Mouse (Mus musculus): ENCODE results near the gene Hgd.

The Hgd gene

GRCm38 (mm10) chr16:37663643-37664459 lies 83.9 kb downstream of the Hgd start:
- DNase-seq (ENCODE audit: low read depth in 2 of 2, low spot score in 2 of 2): no peak

GRCm38 (mm10) chr16:37665394-37665935 lies 85.5 kb downstream of the Hgd start:
- DNase-seq (ENCODE audit: low read depth in 2 of 2, low spot score in 2 of 2): no peak

DNA sequence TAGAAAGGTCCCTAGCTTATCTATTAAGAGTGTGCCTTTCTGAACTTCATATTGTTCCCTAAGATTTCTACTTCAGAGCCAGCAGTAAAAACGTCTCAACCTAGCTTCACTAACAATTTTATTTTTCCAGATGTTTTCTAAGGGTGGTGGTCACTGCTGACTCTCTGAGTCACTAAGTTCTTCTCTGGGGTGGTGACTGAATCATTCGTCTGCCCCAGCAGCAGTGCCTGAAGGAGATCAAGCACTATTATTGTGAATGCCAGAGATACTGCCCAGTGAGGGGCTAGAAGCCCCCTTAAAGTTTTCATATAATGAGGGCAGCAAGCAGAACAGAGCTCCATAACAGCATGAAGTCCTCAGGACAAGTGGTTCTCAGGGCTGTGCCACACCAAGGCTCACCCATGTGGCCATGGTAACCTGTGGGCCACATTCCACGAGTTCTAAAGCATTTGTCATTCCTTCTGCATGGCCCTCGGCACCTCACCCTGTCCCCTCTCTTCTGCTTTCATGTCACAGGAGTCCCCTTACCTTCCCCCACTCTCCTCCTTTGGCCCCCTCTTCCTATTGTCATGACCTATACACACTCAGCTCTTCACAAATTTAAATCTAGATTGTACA lies 90.8 kb downstream of the Hgd start:
- no peak for DNase-seq (ENCODE audit: low read depth in 2 of 2, low spot score in 2 of 2)

DNA sequence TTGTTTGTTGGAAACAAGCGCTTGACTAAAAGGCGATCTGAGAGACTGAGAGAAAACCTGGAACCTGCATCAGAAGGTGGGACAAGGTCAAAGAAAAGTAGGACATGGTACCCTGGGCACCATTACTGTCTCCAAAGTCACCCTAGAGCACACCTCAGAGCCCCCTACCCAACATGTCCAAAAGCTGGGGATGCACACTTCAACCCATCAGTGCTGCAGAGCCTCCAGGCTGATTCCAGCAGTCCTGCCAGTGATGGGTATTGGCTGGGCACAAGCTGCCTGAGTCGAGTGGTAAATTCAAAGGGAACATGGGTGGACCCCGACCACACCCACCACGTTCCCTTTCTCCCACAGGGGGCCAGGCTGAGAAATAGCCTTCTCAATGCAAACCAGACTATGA lies 95.4 kb downstream of the Hgd start:
- DNase-seq (ENCODE audit: low read depth in 2 of 2, low spot score in 2 of 2): no peak

DNA sequence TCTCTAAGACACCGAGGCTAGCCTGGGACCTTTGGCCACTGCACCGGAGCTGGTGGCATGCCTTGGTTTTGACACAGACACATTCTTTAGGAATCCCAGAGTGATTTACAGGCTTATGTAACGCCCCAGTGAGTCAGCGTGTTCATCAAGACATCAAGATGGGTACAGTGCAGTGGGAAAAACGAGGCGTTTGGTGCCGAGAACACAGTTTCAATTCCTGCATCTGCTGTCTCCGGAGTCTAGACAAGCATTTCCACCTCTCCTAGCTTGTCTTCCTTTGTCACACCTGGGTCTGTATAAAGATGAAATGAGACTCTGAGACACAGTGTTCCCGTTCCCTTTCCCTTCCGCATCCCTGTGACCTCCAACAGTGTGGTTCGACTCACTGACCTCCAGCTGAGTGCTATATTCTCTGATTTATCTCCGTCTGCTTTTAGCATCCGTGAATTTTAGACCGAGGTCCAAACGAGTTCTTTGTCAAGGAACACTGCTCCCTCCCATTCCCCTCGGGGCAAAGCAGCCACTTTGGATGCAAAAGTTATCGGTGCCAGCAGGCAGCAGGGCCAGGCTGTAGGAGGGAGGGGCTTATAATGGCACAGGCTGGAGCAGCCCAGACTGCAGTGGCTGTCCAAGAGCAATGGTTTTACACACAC lies 96.2 kb downstream of the Hgd start:
- no peak for DNase-seq (ENCODE audit: low read depth in 2 of 2, low spot score in 2 of 2)

GRCm38 (mm10) chr16:37676677-37677072 lies 96.7 kb downstream of the Hgd start:
- DNase-seq (ENCODE audit: low read depth in 2 of 2, low spot score in 2 of 2): no peak

GRCm38 (mm10) chr16:37677586-37677985 lies 97.6 kb downstream of the Hgd start:
- no peak for DNase-seq (ENCODE audit: low read depth in 2 of 2, low spot score in 2 of 2)

DNA sequence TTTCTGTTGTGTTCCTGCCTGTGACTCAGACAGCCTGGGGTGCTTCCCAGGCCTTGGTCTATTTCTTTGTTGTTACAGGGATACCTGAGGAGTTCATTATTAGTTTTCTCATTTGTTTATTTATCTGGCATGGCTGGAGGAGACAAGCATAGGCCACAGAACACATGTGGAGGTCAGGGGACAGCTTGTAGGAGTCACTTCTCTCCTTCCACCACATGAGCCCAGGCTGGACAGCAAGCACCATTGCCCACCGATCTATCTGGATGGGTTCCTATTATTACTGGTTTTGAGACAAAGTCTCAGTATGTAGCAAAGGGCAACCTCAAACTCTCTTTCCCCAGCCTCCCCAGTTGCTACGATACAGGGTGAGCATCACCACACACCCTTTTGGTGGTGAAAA lies 100.3 kb downstream of the Hgd start:
- DNase-seq (ENCODE audit: low read depth in 2 of 2, low spot score in 2 of 2): no peak

- DNase-seq (ENCODE audit: low read depth in 2 of 2, low spot score in 2 of 2): no peak
Observed at GRCm38 (mm10) chr16:37680831-37681230, 100.9 kb downstream of the Hgd start.

All from CD8-positive naive resting alpha-beta T cell, adult 2 months (primary cell).